ENCODE assay signal across 33 mouse cellular contexts in the genomic region with DNA sequence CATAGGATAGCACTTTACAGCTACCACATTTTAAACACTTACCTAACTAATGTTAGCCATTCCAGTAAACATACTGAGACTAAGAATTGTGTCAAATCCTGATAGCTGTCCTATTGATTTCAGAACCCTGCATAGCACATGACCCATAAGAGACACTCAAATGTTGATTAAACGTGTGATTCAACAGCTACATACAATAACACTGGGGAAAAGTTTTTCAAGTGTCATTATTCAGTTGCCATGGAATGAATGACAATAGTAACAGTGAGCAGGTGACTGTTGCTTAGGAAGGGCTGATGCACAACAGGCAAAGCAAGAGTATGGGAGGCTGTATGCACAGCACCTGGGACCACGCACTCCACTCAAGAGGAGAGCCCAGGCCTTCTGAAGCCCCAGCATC. TPM values are rescaled to one million over a fixed set of nuclear protein-coding genes. Genes with fewer than 3 reads are reported as not detected.
"Had no signal": no experiment of that assay in that cellular context is flagged by ENCODE, and none has a peak within 500 bp of the region (broad histone marks: within the 10 kb centered on the region; RNA-seq: fewer than 3 reads in every experiment).

A gene (plus strand): TSS at position 301 of the 400 bp plus-strand sequence.

- H3K4me2 ChIP-seq: limb, embryonic 12.5 days; limb, embryonic 13.5 days; limb, embryonic 15.5 days; liver, embryonic 11.5 days; liver, embryonic 12.5 days; liver, embryonic 13.5 days; liver, embryonic 15.5 days; lung, embryonic 14.5 days; lung, embryonic 15.5 days; midbrain, embryonic 12.5 days; midbrain, embryonic 13.5 days; midbrain, embryonic 15.5 days; neural tube, embryonic 12.5 days had no signal

- H3K9me3 ChIP-seq: limb, embryonic 10.5 days; limb, embryonic 12.5 days; limb, embryonic 13.5 days; limb, embryonic 15.5 days; liver, embryonic 12.5 days; liver, embryonic 13.5 days; liver, embryonic 15.5 days; lung, embryonic 15.5 days; megakaryocyte, embryonic 14.5 days; midbrain, embryonic 10.5 days; midbrain, embryonic 12.5 days; midbrain, embryonic 13.5 days; midbrain, embryonic 15.5 days; neural tube, embryonic 12.5 days had no signal

- H3K9ac ChIP-seq: limb, embryonic 12.5 days; limb, embryonic 13.5 days; limb, embryonic 15.5 days; liver, embryonic 12.5 days; liver, embryonic 13.5 days; liver, embryonic 14.5 days; liver, embryonic 15.5 days; liver, postnatal 0 days; lung, embryonic 14.5 days; lung, embryonic 15.5 days; midbrain, embryonic 12.5 days; midbrain, embryonic 13.5 days; midbrain, embryonic 15.5 days; neural tube, embryonic 12.5 days had no signal

- H3K36me3 ChIP-seq: limb, embryonic 10.5 days; limb, embryonic 12.5 days; limb, embryonic 13.5 days; limb, embryonic 15.5 days; liver, embryonic 12.5 days; liver, embryonic 13.5 days; liver, embryonic 15.5 days; lung, embryonic 15.5 days; midbrain, embryonic 10.5 days; midbrain, embryonic 12.5 days; midbrain, embryonic 13.5 days; midbrain, embryonic 15.5 days; neural tube, embryonic 12.5 days had no signal

- H3K27me3 ChIP-seq: limb, embryonic 12.5 days; limb, embryonic 13.5 days; limb, embryonic 15.5 days; liver, embryonic 12.5 days; liver, embryonic 13.5 days; liver, embryonic 15.5 days; lung, embryonic 15.5 days; megakaryocyte, embryonic 14.5 days; midbrain, embryonic 12.5 days; midbrain, embryonic 13.5 days; midbrain, embryonic 15.5 days; neural tube, embryonic 12.5 days had no signal

- DNase-seq: layer of hippocampus, postnatal 36 days; left cerebral cortex, postnatal 4 days; liver; liver, embryonic 13.5 days; liver, postnatal 0 days; lung, adult 2 months; lung, embryonic 14.5 days; lung, postnatal 14 days; lung, postnatal 36 days; midbrain, embryonic 14.5 days had no signal

- H3K4me1 ChIP-seq: limb, embryonic 10.5 days; limb, embryonic 12.5 days; limb, embryonic 13.5 days; limb, embryonic 15.5 days; liver, embryonic 12.5 days; liver, embryonic 13.5 days; liver, embryonic 15.5 days; lung, embryonic 15.5 days; megakaryocyte, embryonic 14.5 days; midbrain, embryonic 10.5 days; midbrain, embryonic 12.5 days; midbrain, embryonic 13.5 days; midbrain, embryonic 15.5 days; neural tube, embryonic 12.5 days had no signal

- H3K4me3 ChIP-seq: left cerebral cortex, adult 2 months; limb, embryonic 10.5 days; limb, embryonic 12.5 days; limb, embryonic 13.5 days; limb, embryonic 15.5 days; liver, embryonic 12.5 days; liver, embryonic 13.5 days; liver, embryonic 15.5 days; lung, embryonic 15.5 days; megakaryocyte, embryonic 14.5 days; midbrain, embryonic 10.5 days; midbrain, embryonic 12.5 days; midbrain, embryonic 13.5 days; midbrain, embryonic 15.5 days; myocyte; neural tube, embryonic 12.5 days had no signal

- H3K27ac ChIP-seq: left cerebral cortex, adult 2 months; limb, embryonic 10.5 days; limb, embryonic 12.5 days; limb, embryonic 13.5 days; limb, embryonic 15.5 days; liver, embryonic 12.5 days; liver, embryonic 13.5 days; liver, embryonic 14.5 days; liver, embryonic 15.5 days; lung, embryonic 15.5 days; macrophage; midbrain, embryonic 10.5 days; midbrain, embryonic 12.5 days; midbrain, embryonic 13.5 days; midbrain, embryonic 15.5 days; neural tube, embryonic 12.5 days had no signal

- ATAC-seq: liver, embryonic 12.5 days; liver, postnatal 0 days; midbrain, embryonic 13.5 days; midbrain, embryonic 15.5 days had no signal

RNA-seq across cellular contexts. Expression of the gene that starts here (rescaled TPM):
- polyA plus RNA-seq: limb, embryonic 10.5 days; limb, embryonic 11.5 days; limb, embryonic 12.5 days; limb, embryonic 13.5 days; limb, embryonic 14.5 days; limb, embryonic 15.5 days; liver, adult 2 months; liver, embryonic 11.5 days; liver, embryonic 12.5 days; liver, embryonic 13.5 days; liver, embryonic 14.5 days; liver, embryonic 15.5 days; liver, embryonic 16.5 days; liver, postnatal 0 days; lung, embryonic 14.5 days; macrophage; midbrain, embryonic 10.5 days; midbrain, embryonic 12.5 days; midbrain, embryonic 13.5 days; midbrain, embryonic 14.5 days; midbrain, embryonic 15.5 days; myocyte; neural tube, embryonic 11.5 days; neural tube, embryonic 12.5 days had no signal
